Mouse (Mus musculus): ENCODE results near the gene Sema7a. TPM values are rescaled to one million over a fixed set of nuclear protein-coding genes. Genes with fewer than 3 reads are reported as not detected.

The Sema7a gene
- polyA plus RNA-seq, 1 experiment from 2014 or later, result 1.7 TPM

DNA sequence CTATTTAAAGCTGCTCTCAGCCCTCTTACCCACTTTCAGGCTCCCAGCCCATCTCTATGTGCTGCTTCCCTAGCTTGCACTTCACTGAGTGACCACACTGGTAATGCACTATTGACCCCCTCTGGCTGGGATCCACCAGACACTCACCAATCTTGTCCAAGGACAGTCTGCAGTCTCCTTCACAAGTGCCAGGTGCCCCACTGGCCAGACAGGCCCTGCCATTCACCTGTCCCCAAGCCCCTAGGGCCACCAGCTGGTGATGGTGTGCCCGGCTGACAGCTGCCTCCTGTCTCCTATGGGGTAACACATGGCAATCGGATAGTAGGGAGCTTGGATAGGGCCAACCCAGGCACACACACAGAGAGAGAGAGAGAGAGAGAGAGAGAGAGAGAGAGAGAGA is 2.1 kb downstream of the Sema7a start:
- Histone ChIP-seq H3K4me3 (no peak overlapping the region), H3K27ac (no peak overlapping the region), H3K27me3 (peaks cover 38% of the 10 kb centered on the region), H3K4me1 (peaks cover 44% of the 10 kb centered on the region), H3K9ac (no peak overlapping the region), H3K36me3 (no peaks in the 10 kb centered on the region), H3K4me2 (replicated peaks) (peak overlapping the region; percentile 85), H3K9me3 (replicated peaks) (no peaks in the 10 kb centered on the region)
- no peak for ATAC-seq (ENCODE audit: low FRiP score)
- 46% methylated on average over 2 of the region's 2 CpGs for WGBS

DNA sequence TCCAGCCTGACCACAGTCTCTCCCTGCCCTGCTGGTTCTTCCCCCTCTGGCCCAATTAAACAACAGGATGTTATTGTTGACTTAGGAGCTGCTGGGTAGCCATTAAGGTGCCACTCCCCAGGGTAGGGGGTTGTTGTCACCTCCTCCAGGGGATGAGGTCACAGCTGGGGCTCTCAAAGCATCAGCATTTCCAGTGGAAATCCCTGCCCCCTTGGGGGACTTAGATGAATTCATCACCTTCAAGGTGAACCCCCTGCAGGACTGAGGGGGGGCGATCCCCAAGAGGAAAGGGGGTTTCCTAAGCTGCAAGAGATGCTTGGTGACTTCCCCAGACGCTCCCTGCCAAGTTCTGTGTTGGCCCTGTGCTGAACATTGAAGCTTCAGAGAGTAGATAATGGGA is 3.2 kb downstream of the Sema7a start:
- ATAC-seq (ENCODE audit: low FRiP score), result no peak
- no peak overlapping the region for H3K9ac ChIP-seq
- H3K27me3 ChIP-seq, result peaks cover 31% of the 10 kb centered on the region
- peaks cover 49% of the 10 kb centered on the region for H3K4me1 ChIP-seq
- 0 out of 2 replicates have a peak overlapping the region, but pooled peaks have one; percentile 6 for H3K4me2 ChIP-seq (replicated peaks)
- H3K36me3 ChIP-seq, result no peaks in the 10 kb centered on the region
- WGBS, result 30% methylated on average over 2 of the region's 2 CpGs
- no peaks in the 10 kb centered on the region for H3K9me3 ChIP-seq (replicated peaks)
- no peak overlapping the region for H3K27ac ChIP-seq
- no peak overlapping the region for H3K4me3 ChIP-seq

DNA sequence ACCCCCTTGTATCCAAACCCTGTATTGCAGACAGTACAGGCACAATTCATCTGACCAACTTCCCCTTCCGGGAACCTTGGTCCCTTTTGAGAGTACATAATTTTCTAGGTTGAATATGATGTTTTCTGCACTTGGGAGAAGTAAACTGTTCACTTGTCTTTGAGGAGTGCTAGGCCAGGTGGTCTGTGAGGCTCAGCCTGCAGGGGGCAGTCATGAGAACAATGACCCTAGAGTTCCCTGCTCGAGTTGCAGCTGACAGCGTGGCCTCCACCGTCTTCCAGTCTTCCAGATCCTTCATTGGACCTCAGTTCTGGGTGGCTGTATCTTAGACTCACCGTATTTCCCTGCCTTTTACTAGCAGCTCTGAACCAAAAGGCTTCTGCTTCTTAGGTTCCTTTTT is 4.7 kb downstream of the Sema7a start:
- Histone ChIP-seq H3K27me3 (peaks cover 31% of the 10 kb centered on the region), H3K9ac (no peak overlapping the region), H3K9me3 (replicated peaks) (no peaks in the 10 kb centered on the region), H3K27ac (no peak overlapping the region), H3K36me3 (no peaks in the 10 kb centered on the region), H3K4me1 (peaks cover 56% of the 10 kb centered on the region), H3K4me2 (replicated peaks) (no peak overlapping the region), H3K4me3 (no peak overlapping the region)
- 24% methylated on average over 5 of the region's 5 CpGs for WGBS
- no peak for ATAC-seq (ENCODE audit: low FRiP score)

DNA sequence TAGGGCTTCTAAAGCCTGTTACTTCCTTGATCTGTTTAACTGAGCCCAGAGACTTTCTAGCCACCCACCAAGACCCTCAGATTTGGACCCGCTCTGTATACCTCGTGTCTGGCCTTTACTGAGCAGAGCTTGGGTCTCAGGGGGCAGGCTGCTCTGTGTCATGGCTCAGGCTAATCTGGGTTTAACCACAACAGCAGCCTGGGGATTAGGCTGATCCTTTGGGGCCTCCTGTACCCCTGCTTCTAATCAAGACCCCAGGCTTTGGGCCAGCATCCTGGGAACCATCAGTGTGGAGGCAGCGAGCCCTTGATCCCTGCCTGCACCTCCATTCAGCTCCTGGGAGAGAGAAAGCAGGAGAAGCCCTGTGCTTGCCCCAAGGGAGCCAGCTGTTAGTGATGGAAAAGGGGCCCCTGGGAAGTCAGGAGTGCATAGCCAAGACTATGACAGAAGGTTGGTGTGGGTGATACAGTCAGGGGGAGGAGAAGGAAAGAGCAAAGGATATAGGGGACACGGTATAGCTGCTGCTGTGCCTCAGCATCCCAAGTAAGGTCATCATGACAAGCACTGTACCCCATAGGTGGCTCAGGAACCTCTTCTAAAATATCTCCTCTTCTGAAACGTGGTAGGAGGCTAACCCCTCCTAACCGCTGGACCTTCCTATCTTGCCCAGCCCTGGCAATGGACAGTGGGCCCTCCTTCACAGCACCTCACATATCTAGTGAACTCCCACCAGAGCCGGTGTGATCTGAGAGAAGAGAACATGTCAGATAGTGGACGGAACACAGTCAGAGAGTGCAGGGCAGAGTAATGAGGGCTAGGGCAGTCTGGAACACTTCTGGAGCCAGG is 6.1 kb downstream of the Sema7a start:
- WGBS, result 83% methylated on average over 8 of the region's 8 CpGs
- H3K27ac ChIP-seq, result no peak overlapping the region
- ATAC-seq (ENCODE audit: low FRiP score), result no peak
- H3K4me2 ChIP-seq (replicated peaks), result no peak overlapping the region
- H3K27me3 ChIP-seq, result peaks cover 27% of the 10 kb centered on the region
- H3K36me3 ChIP-seq, result no peaks in the 10 kb centered on the region
- H3K9ac ChIP-seq, result no peak overlapping the region
- no peak overlapping the region for H3K4me3 ChIP-seq
- H3K9me3 ChIP-seq (replicated peaks), result no peaks in the 10 kb centered on the region
- peaks cover 64% of the 10 kb centered on the region for H3K4me1 ChIP-seq

DNA sequence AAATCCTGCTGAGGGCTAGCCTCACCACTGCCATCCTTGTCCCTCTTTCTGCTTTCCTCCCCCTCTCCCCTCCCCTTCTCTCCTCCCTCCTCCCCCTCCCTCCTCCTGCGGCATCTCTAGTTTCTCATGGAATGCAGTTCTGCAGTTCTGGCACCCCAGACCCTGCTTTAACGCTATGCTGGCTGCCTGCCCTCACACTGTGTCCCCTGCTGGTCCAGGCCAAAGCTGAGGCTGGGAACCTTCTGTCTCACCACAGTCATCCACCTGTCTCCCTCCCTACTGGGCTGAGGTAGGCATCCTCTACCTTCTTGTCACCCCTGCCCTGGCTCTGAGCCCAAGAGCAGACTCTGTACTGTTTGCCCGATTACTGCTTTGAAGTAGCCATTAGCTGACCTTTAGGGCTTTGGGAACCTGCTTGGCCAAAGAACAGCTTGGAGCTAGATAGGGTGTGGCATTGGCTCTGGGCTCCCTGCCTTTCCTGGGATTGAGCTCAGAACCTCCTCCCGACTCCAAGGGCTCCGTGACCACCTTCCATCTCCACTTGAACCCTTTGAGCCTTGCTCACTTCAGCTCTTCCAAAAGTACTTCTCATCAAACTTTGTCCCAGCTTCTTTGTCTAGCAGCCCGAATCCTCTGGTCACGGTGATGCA is 7.6 kb downstream of the Sema7a start:
- no peak overlapping the region for H3K4me2 ChIP-seq (replicated peaks)
- no peaks in the 10 kb centered on the region for H3K9me3 ChIP-seq (replicated peaks)
- H3K36me3 ChIP-seq, result no peaks in the 10 kb centered on the region
- WGBS, result 63% methylated on average over 7 of the region's 7 CpGs
- ATAC-seq (ENCODE audit: low FRiP score), result no peak
- no peak overlapping the region for H3K4me3 ChIP-seq
- H3K4me1 ChIP-seq, result peaks cover 62% of the 10 kb centered on the region
- no peak overlapping the region for H3K9ac ChIP-seq
- H3K27me3 ChIP-seq, result peaks cover 12% of the 10 kb centered on the region
- H3K27ac ChIP-seq, result no peak overlapping the region

DNA sequence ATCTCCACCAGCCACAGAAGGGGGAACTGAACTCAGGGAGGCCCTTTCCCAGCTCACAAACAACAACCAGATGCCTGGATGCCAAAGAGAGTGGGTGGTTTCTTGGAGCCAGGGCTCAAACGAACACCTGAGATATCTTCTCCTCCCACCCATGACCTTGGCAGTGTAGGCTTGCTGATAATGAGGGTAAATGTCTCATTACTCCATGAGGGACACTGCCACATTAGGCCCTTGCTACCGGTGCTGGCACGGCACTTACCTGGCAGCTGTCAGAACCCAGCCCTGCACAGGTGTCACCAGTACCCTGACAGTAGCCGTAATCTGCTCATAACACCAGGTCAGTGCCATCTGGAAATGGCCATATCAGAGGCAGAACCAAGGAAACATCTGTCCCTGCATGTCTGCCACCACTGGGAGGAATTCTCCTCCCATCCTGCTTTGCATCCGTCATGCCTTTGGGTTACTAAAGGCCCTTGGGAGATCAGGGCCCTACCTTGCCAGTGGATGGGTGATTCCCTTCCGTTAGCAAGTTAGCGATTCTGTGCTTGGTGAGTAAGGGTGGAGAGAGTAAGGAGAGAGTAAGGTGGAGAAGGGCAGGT is 8.5 kb downstream of the Sema7a start:
- Histone ChIP-seq H3K27ac (no peak overlapping the region), H3K4me1 (peaks cover 60% of the 10 kb centered on the region), H3K27me3 (peaks cover 6% of the 10 kb centered on the region; the same call in 1 of the 2 replicates), H3K4me3 (no peak overlapping the region), H3K4me2 (replicated peaks) (no peak overlapping the region), H3K36me3 (no peaks in the 10 kb centered on the region), H3K9ac (no peak overlapping the region), H3K9me3 (replicated peaks) (no peaks in the 10 kb centered on the region)
- WGBS, result 86% methylated on average over 7 of the region's 7 CpGs
- ATAC-seq (ENCODE audit: low FRiP score), result no peak

DNA sequence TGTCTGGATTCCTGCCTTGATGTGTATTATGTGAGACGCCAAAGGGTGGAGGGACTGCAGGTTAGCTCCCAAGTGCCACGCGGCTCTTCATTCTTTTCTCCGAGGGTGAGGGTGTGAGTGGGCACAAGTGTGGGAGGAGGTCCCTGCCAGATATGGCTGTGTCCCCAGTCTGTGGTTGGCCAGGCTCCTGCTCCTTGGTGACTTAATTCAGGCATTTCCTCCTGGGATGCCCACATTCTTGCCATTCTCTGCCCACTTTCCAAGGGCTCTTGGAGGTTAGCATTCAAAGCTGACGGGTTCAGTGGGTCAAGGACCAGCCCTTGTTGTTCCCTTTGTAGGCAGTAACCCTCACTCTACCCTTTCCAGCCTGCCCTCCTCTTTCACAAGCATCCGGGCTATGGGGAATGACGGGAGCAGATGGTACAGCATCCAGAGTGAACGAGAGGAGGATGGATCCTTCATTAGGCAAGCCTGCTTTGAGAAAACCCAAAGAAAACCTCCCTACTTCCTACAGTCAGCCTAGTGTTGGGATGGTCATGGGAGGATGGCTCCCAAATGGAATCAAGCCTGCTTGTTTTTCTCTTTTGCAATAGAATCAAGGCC is 9.3 kb downstream of the Sema7a start:
- no peak overlapping the region for H3K4me2 ChIP-seq (replicated peaks)
- 83% methylated on average over 8 of the region's 8 CpGs for WGBS
- peaks cover under 1% of the 10 kb centered on the region; the same call in 1 of the 2 replicates for H3K27me3 ChIP-seq
- H3K9ac ChIP-seq, result no peak overlapping the region
- no peaks in the 10 kb centered on the region for H3K9me3 ChIP-seq (replicated peaks)
- no peak overlapping the region for H3K4me3 ChIP-seq
- H3K27ac ChIP-seq, result no peak overlapping the region
- H3K4me1 ChIP-seq, result peaks cover 60% of the 10 kb centered on the region
- no peak for ATAC-seq (ENCODE audit: low FRiP score)
- no peaks in the 10 kb centered on the region for H3K36me3 ChIP-seq

DNA sequence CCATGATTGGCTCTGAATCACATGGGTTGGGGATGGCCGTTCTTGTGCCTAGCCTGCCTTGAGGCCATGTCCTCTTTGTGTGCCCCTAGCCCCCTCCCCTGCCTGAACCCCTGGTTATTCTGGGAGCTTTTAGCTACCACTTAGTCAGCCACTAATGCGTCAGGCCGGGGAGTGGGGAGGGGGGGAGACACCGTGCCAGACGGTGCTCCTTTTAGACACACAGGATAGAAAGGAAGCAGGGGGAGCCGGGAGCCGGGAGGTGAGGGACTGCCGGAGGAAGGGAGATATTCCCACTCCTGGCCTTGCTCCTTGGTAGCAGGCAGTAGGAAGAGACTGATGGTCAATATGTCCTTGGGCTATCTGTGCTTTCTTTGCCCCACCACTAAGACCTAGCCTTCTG is 10.0 kb downstream of the Sema7a start:
- H3K9me3 ChIP-seq (replicated peaks), result no peaks in the 10 kb centered on the region
- peaks cover 58% of the 10 kb centered on the region for H3K4me1 ChIP-seq
- 42% methylated on average over 8 of the region's 8 CpGs for WGBS
- no peak overlapping the region for H3K9ac ChIP-seq
- H3K27me3 ChIP-seq, result no peaks in the 10 kb centered on the region; the same call in 1 of the 2 replicates
- no peak for ATAC-seq (ENCODE audit: low FRiP score)
- no peak overlapping the region for H3K4me2 ChIP-seq (replicated peaks)
- H3K4me3 ChIP-seq, result no peak overlapping the region
- H3K36me3 ChIP-seq, result no peaks in the 10 kb centered on the region
- H3K27ac ChIP-seq, result no peak overlapping the region

DNA sequence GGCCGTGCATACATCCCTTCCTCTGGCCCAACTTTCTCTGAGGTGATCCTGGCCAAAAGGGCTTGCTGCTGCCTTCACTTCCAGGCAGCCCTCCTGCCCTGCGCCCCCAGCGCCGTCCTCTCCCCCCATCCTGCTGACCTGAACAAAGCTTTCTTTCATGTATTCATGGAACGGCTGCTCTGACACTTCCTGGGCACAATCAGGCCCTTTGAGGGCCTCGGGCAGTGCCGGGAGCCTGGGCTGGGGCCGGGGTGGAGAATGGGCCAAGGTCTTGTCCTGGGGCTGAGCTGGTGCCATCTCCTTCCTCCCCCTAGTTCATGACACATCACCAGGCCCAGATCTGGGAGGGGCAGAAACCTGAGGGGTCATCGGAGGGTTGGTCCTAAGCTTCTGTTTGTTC is 10.6 kb downstream of the Sema7a start:
- ATAC-seq (ENCODE audit: low FRiP score), result no peak; the same call in 1 of the 2 replicates
- Histone ChIP-seq H3K4me3 (no peak overlapping the region), H3K27ac (no peak overlapping the region), H3K36me3 (0 out of 2 replicates have a peak, but pooled peaks cover 6% of the 10 kb centered on the region), H3K27me3 (no peaks in the 10 kb centered on the region; the same call in 1 of the 2 replicates), H3K4me2 (replicated peaks) (peak overlapping the region; percentile 13; the same call in 1 of the 2 replicates), H3K9ac (0 out of 2 replicates have a peak overlapping the region, but pooled peaks have one; percentile 8), H3K4me1 (peaks cover 56% of the 10 kb centered on the region), H3K9me3 (replicated peaks) (no peaks in the 10 kb centered on the region)
- 35% methylated on average over 9 of the region's 9 CpGs for WGBS

DNA sequence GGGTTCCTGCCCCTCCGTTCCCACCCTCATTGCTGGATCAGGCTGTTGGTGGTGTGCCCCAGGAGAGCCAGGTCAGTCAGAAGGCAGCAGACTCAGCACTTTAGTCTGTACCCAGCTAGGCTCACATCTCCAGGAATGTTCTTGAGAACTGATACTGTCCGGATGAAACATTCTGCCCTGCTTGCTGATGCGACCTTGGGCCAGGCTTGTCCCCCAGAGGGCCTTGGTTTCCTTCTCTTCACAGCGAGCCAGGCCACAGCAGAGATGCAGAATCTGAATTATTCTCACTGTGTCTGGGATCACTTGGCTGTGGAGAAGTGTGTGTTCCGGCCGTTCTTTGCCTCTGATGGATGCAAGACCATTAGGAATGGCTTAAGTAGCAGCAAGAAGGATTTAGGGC is 12.1 kb downstream of the Sema7a start:
- Histone ChIP-seq H3K9ac (no peak overlapping the region), H3K4me3 (no peak overlapping the region), H3K4me1 (peaks cover 50% of the 10 kb centered on the region), H3K36me3 (peaks cover 12% of the 10 kb centered on the region; the same call in 1 of the 2 replicates), H3K27me3 (no peaks in the 10 kb centered on the region), H3K27ac (no peak overlapping the region), H3K4me2 (replicated peaks) (no peak overlapping the region), H3K9me3 (replicated peaks) (no peaks in the 10 kb centered on the region)
- WGBS, result 60% methylated on average over 6 of the region's 6 CpGs
- no peak for ATAC-seq (ENCODE audit: low FRiP score)

DNA sequence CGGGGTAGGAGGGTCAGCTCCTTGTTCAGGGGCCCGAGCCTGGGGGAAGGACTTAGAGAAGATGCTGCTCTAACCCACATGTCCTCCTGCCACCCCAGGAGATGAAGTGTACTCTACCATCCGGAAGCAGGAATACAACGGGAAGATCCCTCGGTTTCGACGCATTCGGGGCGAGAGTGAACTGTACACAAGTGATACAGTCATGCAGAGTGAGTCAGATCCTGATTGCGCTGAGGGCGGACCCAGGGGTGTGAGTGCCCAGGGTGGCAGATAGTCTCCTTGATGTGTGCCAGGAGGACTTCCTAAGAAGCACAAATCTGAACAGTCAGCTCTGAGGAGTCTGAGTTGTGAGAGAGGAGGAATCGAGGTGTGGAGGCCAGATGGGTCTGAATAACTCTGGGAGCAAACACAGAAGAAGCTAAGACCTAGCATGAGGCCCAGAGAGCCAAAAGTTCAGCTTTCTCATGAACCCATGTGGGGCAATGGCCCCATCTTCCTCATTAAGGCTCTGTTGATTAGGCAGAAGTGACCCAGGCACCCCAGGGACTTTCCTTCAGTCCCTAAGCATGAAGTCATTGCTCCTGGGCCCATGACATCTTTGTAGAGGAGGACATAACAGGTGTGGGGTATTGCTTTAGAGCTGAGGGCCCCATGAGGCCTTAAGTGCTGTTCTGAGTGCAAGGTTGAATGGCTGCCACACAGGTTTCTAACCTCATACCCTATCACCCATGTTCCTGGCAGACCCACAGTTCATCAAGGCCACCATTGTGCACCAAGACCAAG is 15.2 kb downstream of the Sema7a start:
- Histone ChIP-seq H3K36me3 (peaks cover 30% of the 10 kb centered on the region; the same call in 1 of the 2 replicates), H3K27ac (no peak overlapping the region), H3K27me3 (no peaks in the 10 kb centered on the region), H3K9ac (no peak overlapping the region), H3K4me3 (no peak overlapping the region), H3K9me3 (replicated peaks) (no peaks in the 10 kb centered on the region), H3K4me2 (replicated peaks) (no peak overlapping the region), H3K4me1 (peaks cover 25% of the 10 kb centered on the region)
- WGBS, result 89% methylated on average over 12 of the region's 12 CpGs
- no peak for ATAC-seq (ENCODE audit: low FRiP score)

Measured in hindbrain, embryonic 12.5 days (tissue).